Mouse (Mus musculus) brain, embryonic 18.5 days (tissue): ENCODE measurements at regions not wholly inside any gene's neighbourhood (a gene's known extent, or its start where the extent isn't known, plus 50 kb on each side); places are given as distances from the start of the nearest gene placed in this dataset.
A peak's percentile ranks its signal among the peaks of the same experiment; 100 is the strongest.

Experiments
- DNase-seq: peaks from one replicate; pipeline ENCODE4 v3.0.0-alpha.2; 2012; ENCODE audit warnings: low read depth, low spot score

GRCm38 (mm10) chr6:73792207-73792606, 322.7 kb upstream of the 4931417E11Rik start:
- DNase-seq, result peak; percentile 8

GRCm38 (mm10) chr6:73756207-73756815, 286.8 kb upstream of the 4931417E11Rik start:
- no peak for DNase-seq
